Mouse (Mus musculus) gonadal fat pad, adult 2 months (tissue): ENCODE results near the gene Stub1. TPM values are rescaled to one million over a fixed set of nuclear protein-coding genes. Genes with fewer than 3 reads are reported as not detected.
"Not testable (repeated sequence)": the region's sequence is repeated elsewhere in the genome, so short reads cannot be mapped to it uniquely, and the experiment has no call there.

ENCODE experiments used
- DNase-seq: peaks from one replicate; pipeline ENCODE4 v3.0.0-alpha.2; 2012; ENCODE audit warnings: low read depth
- polyA plus RNA-seq: library from polyadenylated mRNA; depleted of rRNA; stranded (reverse); fragments of >200 nt; gene quantifications from 2 replicates; pipeline ENCODE4 v1.2.3, GENCODE M21; 2012

Stub1 gene
- polyA plus RNA-seq, 1 experiment, result 219 TPM

DNA sequence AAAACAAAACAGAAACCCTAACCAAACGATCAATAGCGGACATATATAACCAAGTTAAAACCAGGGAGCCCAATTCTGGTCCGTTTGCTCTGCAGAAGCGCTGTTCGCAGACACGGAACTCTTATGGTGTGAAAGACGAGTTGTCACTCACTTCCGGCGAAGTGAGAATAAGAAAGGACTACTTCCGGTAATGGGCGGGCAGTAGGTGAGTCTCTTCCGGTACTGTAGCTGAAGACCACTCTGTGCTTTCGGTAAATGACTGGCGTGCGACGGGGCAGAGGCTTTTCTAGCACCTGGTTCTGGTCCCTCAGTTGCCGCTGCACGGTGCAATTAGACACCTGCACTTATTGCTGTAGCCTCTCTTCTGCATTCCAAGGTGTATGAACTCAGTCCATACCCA lies 9.8 kb downstream of the Stub1 start, which contains the start of gene Wdr24:
Gene Wdr24, plus strand, starts transcription at position 176 of the 400 bp plus-strand sequence.
- DNase-seq, result no peak

DNA sequence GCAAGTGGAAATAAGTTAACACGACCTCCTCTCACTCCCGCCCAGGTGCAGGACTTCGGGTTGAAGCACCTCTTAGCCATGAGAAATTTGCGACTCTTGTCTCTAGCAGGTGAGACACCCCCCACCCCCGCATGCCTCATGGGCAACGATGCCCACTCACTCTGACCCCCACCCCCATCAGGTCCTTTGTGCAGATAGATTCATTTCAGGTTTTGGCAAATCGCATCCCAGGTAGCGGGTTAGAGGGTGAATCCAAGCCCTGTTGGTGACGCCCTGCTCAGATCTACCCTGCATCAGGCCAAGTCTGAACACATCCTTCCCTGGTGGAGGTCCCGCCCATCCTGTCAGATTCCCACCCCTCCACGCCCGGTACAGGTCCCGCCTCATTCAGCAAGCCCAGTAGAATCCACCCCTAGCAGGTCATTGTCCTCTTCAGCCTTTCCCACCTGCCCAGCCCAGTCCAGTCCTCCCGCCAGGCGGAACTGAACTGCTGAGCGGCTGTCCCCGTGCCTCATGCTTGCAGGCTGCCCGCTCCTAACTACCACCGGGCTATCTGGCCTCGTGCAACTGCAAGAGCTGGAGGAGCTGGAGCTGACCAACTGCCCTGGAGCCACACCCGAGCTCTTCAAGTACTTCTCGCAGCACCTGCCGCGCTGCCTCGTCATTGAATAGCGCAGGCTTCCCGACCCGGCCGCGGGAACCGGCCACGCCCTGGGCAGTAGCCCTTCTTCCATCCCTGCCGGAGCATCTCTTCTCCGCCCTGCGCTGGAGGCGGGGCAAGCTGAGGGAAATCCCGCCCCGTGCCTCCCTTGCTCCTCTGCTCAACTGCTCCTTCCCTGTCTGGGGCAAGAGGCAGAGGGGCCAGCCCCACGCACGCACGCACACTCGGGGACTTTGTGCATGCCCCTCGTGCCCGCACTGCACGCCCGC lies 14.1 kb downstream of the Stub1 start:
- DNase-seq, result no peak

DNA sequence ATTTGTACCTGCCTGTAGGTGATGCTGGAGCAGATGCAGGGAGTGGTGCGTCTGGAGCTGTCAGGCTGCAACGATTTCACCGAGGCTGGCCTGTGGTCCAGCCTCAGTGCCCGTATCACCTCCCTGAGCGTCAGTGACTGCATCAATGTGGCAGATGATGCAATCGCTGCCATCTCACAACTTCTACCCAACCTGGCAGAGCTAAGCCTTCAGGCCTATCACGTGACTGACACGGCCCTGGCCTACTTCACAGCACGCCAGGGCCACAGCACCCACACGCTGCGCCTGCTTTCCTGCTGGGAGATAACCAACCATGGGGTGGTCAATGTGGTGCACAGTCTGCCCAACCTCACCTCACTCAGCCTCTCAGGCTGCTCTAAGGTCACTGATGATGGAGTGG lies 15.5 kb downstream of the Stub1 start:
- DNase-seq, result no peak

DNA sequence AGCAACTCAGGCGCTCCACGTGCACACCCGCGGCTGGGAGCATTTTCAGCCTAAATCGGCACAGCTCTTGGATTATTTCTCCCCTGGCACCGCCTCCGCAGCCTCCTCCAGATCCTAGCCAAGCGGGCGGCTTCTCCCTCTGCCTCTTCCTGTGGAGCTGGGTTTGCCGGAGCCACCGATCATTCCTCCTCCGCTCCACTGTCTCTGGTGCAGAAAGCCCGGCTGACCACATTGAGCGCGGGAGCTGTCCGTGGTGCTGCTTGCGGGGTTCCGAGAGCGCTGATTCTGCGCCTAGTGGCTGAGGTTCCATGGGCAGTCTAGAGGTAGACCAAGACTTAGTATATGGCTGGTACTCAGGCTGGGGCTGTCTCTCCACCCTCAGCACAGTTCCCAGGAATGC lies 19.7 kb downstream of the Stub1 start:
- no peak for DNase-seq

DNA sequence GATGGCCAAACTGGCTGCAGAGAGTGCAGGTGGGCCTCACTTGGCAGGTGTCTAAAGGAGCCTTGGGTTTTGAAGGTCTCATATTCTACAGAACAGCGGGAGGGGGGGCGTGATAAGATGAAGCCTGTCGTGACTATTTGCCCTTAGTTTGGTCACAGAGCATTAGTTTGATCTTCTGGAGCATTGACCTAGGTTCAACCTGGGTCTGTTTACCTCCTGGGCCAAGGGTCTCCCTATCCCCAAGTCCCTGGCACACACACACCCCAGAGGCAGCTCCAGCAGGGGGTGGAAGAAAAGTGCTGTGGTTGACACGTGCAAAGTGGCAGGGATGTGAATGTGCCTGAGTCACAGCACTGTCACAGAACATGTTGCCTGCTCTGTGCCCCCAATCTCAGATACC lies 22.3 kb downstream of the Stub1 start:
- DNase-seq, result no peak

DNA sequence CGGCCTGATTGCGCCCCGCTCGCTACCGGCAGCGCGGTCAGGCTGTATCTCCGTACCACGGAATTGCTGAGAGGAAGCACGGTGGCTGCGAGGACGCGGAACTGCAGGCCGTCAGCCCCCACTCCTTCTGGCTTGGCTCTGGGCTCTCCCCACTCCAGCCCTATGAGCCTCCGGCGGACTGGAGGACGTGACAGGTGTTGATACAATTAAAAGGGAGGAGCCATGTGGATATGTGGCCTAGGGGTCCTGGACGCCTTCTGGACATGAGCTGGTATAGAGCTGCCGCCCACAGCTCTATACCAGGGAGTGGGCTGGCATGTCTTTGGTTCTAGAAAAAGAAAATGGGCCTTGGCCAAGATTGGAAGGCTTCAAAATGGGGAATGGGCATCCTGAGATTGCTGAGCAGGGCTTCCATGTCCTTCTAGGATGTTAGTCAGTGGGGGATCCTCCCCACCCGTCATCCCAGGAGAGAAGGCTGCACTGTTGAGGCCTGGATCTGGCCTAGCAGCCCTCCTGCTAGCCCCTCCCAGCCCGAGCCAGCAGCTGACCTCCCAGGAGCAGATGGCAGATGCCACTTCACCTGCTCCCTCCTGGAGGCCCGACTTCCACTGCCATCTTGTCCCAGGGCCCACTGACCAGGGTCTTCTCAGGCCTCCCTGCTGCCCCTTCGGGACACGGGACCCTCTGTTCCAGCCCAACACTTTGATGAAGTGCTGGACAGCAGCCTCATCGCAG lies 23.4 kb downstream of the Stub1 start:
- no peak for DNase-seq

DNA sequence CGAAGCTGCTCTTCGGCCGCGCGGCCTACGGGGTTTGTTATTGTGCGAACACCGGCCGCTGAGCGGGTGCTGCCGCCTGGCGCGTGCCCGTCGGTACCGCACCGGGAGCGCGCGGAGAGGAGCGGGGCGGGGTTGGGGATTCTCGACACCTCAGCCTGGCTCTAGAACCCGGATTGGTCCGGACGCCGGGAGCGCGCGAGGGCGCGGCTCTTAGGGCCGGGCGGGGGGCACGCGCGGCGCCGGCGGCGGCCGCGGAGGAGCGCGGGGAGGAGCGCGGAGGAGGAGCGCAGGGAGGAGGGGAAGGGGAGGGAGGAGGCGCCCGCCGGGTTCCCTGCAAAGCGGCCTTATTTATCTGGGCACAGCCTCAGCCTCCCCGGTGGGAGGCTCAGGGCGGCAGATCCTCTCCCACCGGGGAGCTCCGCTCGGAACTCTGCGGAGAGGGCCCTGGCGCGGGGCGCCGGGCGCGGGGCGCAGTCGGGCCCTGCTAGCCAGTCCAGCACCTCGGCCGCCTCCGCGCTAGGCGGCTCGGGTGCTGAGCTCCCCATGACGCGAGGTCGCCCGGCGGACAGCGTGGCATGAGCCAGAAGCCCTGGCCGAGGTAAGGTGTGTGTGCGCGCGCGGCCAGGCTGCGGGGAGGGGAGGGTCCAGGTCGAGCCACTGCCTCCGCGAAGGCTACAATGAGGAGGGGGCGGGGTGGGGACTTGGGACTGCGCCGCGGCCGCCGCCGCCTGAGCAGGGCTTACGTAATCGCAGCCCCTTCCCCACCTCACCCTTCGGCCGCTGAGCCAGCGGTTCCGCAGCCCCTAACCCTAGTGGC lies 24.2 kb downstream of the Stub1 start, which contains the start of gene Fbxl16:
Gene Fbxl16, plus strand, starts transcription at position 297 of the 817 bp plus-strand sequence.
- DNase-seq, result no peak

DNA sequence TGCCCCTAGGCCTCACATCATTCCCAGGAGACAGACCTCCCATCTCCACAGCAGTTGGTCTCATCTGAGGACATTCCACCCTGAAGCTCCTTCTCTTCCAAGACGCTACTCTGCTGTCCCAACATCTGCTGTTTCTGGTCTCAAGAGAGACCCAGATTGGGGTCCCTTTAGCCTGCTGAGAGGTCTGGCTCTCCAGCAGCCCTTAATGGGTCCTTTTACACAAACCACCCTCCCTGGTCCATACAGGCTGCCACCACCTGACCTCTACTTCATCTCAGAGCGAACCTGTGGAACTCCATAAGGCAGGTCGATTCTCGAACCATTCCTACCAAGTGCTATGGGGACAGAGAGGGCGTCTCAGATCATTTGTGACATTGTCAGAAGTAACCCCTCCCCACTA lies 25.2 kb downstream of the Stub1 start:
- no peak for DNase-seq

DNA sequence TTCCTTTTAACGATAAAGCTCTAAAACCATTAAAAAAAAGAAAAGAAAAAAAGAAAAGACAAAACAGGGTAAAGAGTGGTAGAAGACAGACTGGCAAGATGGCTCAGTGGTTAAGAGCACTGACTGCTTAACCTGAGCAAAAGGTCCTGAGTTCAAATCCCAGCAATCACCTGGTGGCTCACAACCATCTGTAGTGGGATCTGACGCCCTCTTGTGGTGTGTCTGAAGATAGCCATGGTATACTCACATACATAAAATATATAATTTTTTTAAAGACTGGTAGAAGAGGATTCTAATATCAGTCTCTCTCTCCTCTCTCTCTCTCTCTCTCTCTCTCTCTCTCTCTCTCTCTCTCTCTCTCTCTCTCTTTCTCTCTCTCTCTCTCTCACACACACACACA lies 25.8 kb downstream of the Stub1 start:
- not testable (repeated sequence) for DNase-seq

DNA sequence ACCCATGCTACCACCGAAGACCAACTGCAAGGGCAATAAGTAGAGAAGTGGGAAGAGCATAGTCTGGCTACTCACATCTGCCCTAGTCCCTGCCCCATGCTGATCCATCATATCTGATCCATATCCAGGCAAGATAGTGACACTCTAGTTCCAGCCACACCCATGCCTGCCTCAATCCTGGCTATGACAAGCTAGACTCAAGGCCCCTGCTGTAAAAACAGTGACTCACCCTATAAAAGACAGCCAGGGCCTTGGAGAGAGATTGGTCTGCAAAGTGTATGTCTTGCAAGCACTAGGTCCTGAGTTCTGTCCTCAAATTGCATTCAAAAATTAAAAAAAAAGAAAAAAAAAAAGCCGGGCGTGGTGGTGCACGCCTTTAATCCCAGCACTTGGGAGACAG lies 26.7 kb downstream of the Stub1 start:
- DNase-seq, result no peak

DNA sequence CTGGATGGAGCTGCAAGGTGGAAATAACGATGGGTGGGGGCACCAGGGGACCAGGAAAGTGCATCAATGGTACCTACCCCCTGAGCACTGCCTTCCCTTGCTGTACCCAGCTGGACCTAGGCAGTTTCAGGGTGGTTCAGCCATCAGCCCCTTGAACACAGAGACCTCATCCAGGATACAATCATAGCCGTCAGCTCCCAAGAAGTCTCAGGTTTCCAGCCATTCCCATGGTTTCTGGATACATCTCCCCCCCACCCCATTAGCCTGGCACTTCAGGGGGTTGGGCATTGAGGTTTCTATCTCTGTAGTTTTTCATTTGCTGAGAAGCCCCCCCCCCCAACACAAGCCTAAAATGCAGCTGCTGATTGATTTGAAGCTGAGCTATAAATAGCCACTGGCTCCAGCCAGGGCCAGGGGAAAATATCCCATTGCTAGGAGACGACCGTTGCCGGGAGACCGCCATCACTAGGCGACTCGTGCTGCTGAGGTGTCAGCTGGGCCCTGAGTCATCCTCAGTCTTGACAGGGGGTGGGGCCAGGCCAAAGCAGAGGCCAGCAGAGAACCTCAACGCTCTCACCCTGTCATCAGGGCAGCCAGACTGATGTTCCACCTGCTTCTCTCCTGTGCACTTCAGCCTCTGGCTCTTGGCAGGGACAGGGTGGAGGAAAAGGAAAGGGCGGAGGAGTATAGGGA lies 30.2 kb downstream of the Stub1 start:
- no peak for DNase-seq

DNA sequence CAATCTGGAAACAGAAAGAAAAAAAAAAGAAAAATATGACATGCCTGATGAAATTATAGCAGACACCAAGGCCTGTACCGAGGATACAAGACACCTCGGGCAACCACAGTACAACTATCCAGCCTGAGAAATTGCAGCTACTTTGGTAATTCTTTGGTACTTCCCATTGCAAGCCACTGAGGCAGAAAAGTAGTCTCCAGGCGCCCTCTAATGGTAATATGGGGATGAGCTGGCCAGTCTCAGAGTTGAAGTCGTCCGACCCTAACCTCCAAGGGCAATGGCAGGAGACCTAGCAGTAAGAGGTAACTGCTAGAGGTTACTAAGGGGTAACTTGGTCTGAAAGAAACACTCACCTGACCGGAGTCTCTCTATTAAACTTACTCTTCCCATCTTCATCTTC lies 32.2 kb downstream of the Stub1 start:
- DNase-seq, result no peak

DNA sequence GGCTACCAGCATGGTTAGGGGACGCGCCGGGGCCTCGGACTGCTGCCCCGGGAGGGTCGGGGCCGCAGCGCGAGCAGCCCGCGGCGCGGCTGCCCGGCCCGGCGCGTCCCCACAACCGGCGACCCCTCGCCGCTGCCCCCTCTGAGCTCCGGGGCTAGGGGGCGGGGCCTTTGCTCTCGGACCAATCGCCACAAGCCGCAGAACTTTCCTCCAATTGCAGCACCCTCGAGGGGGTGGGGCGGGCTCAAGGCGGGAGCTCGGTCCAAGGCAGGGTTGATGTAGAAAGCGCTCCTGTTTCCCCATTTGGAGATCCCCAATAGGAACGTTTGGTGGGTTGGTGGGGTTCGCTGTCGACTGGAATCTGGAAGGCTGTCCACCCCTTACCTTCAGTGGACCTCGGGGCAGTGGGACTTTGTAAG lies 36.2 kb downstream of the Stub1 start, which contains the start of gene Metrn:
Gene Metrn, minus strand, starts transcription at position 186 of the 419 bp plus-strand sequence.
- no peak for DNase-seq

DNA sequence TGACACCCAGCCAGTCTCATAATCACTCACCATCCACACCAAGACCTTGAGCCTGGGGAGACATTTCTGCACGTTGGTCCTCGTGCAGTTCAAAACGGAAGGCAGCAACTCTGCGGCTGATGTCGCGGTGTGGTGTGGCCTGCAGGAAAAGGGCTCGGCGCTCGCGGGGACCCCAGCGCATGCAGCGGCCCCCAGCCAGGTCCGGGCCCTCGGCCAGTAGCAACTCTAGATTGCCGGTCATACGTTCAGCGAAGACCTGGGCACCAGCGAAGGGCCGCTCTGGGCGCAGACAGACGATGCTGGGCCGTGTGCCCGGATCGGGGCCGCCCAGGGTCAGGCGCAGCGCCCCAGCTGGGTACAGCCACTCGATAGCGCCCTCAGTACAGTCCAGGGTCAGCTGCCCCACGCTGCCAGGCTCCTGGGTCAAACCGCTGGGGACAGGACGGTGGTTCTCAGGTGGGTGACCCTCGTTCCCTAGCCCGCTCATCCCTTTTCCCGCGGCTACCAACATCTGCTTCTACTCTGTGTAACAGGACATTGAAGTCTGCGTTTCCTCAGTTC lies 36.9 kb downstream of the Stub1 start:
- DNase-seq, result no peak

DNA sequence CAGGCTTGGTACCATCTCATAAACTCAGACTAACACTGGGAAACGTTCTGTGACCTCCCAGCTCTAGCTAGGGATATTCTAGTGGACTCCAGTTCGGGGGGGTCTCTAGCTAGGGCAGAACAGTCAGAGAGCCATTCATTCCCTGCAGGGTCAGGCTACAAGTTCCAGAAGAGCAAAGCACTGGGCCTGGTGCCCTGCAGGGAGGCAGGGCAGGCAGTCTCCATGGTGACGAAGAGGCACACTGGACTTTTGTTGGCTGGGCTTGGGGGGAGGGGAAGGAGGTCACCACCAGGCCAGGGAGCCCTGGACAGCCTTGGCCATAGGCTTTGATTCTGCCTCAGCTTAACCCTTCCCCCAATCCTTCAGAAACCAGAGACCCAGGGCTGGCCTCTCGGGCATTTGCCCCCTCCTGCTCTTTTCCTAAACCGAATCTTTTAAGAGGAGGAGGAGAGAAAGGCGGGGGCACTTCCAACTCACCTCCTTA lies 37.6 kb downstream of the Stub1 start, which contains the start of gene AC134908.4:
Gene AC134908.4, minus strand, starts transcription at position 51 of the 484 bp plus-strand sequence.
- no peak for DNase-seq

DNA sequence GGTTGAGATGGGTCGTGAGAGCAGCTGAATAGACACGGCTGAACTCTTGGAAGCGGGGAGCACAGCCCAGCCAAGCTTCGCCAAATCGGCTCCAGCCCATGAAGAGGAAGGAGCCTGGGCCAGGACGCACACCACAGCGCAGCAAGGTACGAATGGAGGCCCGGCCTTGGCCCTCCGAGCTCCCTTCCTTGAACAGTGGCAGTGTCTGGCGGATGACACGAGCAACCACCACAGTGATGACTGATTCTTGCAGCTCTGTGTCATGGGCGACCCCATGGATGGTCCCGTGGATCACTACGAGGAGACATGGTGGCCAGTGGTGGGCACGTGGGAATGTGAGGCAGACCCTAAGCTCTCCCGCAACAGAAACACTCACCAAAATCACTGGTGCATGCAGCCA lies 38.2 kb downstream of the Stub1 start:
- no peak for DNase-seq

DNA sequence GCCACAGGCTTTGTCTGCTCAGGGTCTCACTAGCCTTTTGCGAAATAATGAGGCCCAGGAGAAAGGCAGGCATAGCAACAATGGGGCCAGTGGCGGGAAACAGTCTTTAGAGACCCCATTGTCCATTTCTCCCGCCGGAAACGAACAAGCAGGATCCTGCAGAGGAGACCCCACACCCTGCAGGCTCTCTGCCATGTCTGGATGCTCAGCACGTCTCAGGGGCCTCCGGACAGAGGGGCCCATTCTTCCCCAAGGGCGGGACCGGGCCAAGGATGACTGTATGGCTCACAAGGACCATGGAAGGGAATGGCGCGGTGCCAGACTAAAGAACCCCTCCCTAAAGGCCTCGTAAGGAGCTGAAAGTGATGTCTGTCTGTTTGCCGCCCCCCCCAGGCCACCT lies 39.0 kb downstream of the Stub1 start:
- no peak for DNase-seq

DNA sequence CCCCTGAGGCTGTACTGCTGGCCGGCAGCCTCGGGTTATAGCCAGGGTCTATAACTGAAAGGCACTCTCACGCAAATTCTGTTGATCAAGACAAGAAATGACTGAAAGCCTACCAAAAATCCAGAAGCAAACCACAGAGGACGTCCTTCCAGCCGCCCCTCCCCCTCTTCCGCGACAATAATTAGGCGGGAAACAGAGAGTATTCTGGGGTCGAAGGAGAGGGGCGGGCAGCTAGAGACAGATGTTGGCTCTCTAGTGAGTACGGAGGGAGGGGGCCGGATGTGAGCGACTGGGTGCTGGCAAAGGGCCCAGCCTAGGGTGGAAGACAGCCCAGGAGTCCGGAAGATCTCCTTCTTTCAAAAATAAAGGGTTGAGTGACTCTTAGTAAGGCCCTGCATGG lies 40.6 kb downstream of the Stub1 start, which contains the start of gene Fam173a:
Gene Fam173a, minus strand, starts transcription at position 287 of the 400 bp plus-strand sequence.
- no peak for DNase-seq

DNA sequence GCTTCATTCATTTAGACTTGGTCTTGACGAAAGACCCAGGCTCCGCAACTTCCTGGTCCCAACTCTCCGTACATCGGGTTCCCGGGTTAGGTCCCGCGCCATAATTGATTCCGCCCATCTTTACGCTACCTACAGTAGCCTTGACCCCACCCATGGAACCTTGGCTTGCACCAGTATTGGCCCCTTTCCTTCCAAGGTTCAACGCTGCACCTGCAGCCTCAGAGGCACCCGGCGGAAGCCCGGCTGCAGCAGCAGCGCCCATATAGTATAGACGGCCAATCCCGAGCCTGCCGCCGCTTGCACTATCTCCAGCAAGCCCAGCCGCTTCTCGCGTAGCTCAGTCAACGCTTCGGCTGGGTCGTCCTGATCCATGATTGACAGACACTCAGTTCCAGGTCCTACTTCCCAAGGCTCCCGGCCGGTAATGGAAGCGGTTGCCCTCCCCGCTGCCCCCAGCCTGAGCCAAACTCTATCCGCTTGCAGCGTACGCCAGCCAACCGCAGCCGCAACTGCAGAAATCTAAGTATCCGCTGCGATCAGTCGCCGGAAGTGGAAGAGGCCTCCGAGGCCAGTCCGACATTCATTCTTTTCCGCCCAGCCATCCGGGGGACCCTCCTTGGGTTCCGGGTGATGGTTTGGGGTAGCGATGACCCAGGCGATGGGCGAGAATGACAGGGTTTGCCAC lies 41.2 kb downstream of the Stub1 start:
- no peak for DNase-seq

DNA sequence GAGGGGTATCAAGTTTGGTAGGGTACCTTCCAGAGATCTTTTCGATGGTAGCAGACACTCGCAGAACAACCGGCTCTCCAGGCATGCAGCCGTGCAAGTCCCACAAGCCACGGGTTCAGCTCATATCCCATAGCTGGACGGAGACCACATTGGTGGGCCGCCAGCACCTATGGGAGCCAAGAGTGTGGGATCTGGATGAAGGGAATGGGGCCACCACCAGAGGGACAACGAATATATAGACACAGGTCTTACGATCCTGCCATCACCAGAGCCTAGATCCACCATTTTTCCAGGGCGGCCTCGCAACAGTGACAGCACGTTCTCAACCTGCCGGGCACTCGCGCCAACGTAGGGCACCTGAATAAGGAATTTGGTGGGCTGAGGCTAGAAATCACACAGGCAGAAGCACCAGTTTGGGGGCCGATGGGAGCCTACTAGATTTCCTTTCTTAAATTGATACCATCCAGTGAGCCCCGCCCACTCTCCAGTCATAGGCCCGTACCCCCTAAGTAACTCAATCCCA lies 41.8 kb downstream of the Stub1 start:
- no peak for DNase-seq
